Mouse (Mus musculus) bone marrow macrophage, adult 2 months (primary cell): ENCODE measurements around the gene Olfr155.

Experiments used
- CTCF ChIP-seq: IDR thresholded peaks from 2 replicates; pipeline ENCODE4 v1.5.1; 2012; ENCODE audit warnings: low read depth, mild to moderate bottlenecking, low read length, moderate library complexity
- POLR2A ChIP-seq: IDR thresholded peaks from 2 replicates; pipeline ENCODE4 v1.6.1; 2012; ENCODE audit warnings: mild to moderate bottlenecking, low read depth, low read length, borderline replicate concordance

DNA sequence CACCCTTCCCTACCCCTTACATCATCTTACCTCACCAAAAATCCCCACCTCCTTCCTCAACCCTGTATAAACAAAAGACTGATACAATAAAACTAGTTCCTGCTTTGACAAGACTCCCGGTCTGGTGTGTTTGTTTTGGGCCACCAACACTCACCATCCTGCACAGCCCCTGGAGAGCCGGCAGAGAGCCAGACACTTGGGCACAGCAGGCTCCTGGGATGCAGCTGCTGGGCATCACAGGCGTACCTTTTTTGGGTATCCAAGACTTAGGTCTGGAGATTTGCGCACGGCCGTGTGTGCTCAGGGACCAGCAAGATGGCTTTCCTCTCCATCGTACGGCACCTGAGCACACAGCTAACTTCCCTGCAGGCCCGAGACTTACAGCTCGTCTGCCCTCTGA lies 8.5 kb downstream of the Olfr155 start:
- no peak for TF ChIP-seq POLR2A
- no peak for TF ChIP-seq CTCF
